Mouse (Mus musculus) spleen, adult 2 months (tissue): ENCODE measurements around the gene Ctnna3.

Experiments used
- CTCF ChIP-seq: fragments of 200-500 bp; IDR thresholded peaks from 2 replicates; pipeline ENCODE4 v1.5.1; 2011; ENCODE audit warnings: mild to moderate bottlenecking, inconsistent platforms; ENCODE audit not compliant: insufficient read depth, insufficient read length, insufficient replicate concordance; ENCODE audit errors: extremely low read depth
- POLR2A ChIP-seq: fragments of 200-500 bp; IDR thresholded peaks from 2 replicates; pipeline ENCODE4 v1.6.1; 2011; ENCODE audit warnings: low read depth, low read length, inconsistent platforms

- TF ChIP-seq POLR2A (no peak), CTCF (no peak)
Observed at GRCm38 (mm10) chr10:64086183-64086566, 656.3 kb downstream of the Ctnna3 start.
